Comparison of ENCODE assay signal across 14 mouse cellular contexts in the genomic region with DNA sequence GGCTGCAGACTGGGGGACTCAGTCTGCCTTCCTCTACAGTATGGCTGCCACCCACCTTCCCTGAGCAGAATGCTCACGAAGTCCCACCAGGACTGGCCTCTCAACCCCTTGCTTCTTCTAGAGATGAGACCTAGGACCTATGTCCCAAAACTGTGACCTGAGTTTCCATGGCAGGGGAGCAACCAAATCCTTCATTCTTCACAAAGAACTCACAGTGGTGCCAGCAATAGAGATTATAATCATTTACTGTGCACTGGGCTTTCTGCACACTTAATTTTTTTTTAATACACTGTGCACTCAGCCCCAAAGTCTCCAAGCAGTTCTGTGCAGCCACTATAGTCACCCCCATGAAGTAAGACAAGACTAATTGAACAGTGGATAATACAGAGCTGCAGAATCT.
DNase-seq lines count a peak whose midpoint lies in the region; ATAC-seq lines count a peak whose summit lies in the region.
"Had no signal": no experiment of that assay in that cellular context is flagged by ENCODE, and none has a peak within 500 bp of the region (broad histone marks: within the 10 kb centered on the region; RNA-seq: fewer than 3 reads in every experiment).

No protein-coding gene starts in this region.

- WGBS in liver, embryonic 11.5 days, result 76% methylated on average over 1 of the region's 1 CpGs
- WGBS in forebrain, embryonic 14.5 days, result 5% methylated on average over 1 of the region's 1 CpGs
- WGBS in liver, embryonic 15.5 days (ENCODE audit: insufficient replicate concordance), result 62% methylated on average over 1 of the region's 1 CpGs
- 24% methylated on average over 1 of the region's 1 CpGs for WGBS in midbrain, embryonic 16.5 days

- 0 out of 2 replicates have a peak, but pooled peaks have one; percentile 10 for ATAC-seq in liver, embryonic 11.5 days (replicated peaks; ENCODE audit: low FRiP score)
- ATAC-seq in forebrain, embryonic 14.5 days, result 0 out of 2 replicates have a peak, but pooled peaks have one; percentile 40
- no peak for ATAC-seq in liver, embryonic 15.5 days (ENCODE audit: insufficient read depth)
- 0 out of 2 replicates have a peak, but pooled peaks have one; percentile 28 for ATAC-seq in midbrain, embryonic 16.5 days
- ATAC-seq: intestine, embryonic 16.5 days had no signal

- H3K9me3 ChIP-seq in liver, embryonic 11.5 days (ENCODE audit: control insufficient read depth, low read length), result no peaks in the 10 kb centered on the region
- no peaks in the 10 kb centered on the region for H3K9me3 ChIP-seq in forebrain, embryonic 14.5 days (replicated peaks; ENCODE audit: control insufficient read depth, low read length)
- no peaks in the 10 kb centered on the region for H3K9me3 ChIP-seq in liver, embryonic 15.5 days (replicated peaks)
- no peaks in the 10 kb centered on the region for H3K9me3 ChIP-seq in midbrain, embryonic 16.5 days (replicated peaks; ENCODE audit: control insufficient read depth, low read length, poor library complexity, severe bottlenecking)
- H3K9me3 ChIP-seq: embryonic facial prominence, embryonic 13.5 days had no signal

- H3K4me2 ChIP-seq in liver, embryonic 11.5 days, result 0 out of 2 replicates have a peak overlapping the region, but pooled peaks have one; percentile 30
- no peak overlapping the region for H3K4me2 ChIP-seq in forebrain, embryonic 14.5 days (ENCODE audit: low read length)
- H3K4me2 ChIP-seq in liver, embryonic 15.5 days, result peak overlapping the region; percentile 51
- H3K4me2 ChIP-seq in midbrain, embryonic 16.5 days (ENCODE audit: low read length), result no peak overlapping the region
- H3K4me2 ChIP-seq: embryonic facial prominence, embryonic 13.5 days had no signal

- no peak for DNase-seq in liver, embryonic 11.5 days (ENCODE audit: low spot score)
- DNase-seq in liver, result no peak
- DNase-seq in forebrain, embryonic 14.5 days (ENCODE audit: low spot score), result no peak
- no peak for DNase-seq in testis, postnatal 14 days (ENCODE audit: low spot score)
- no peak for DNase-seq in ovary, adult 18-20 months (ENCODE audit: low spot score)
- DNase-seq: cerebellum, adult 11 months; gastrocnemius, postnatal 14 days; lung, postnatal 14 days; thymus, postnatal 14 days had no signal

- no peaks in the 10 kb centered on the region for H3K36me3 ChIP-seq in liver, embryonic 11.5 days (ENCODE audit: control insufficient read depth, insufficient read depth, low read length)
- H3K36me3 ChIP-seq in forebrain, embryonic 14.5 days (ENCODE audit: control insufficient read depth, insufficient read depth, low read length), result no peaks in the 10 kb centered on the region
- no peaks in the 10 kb centered on the region for H3K36me3 ChIP-seq in liver, embryonic 15.5 days (replicated peaks)
- H3K36me3 ChIP-seq in midbrain, embryonic 16.5 days (ENCODE audit: control insufficient read depth, insufficient read depth, low read length), result no peaks in the 10 kb centered on the region
- H3K36me3 ChIP-seq: embryonic facial prominence, embryonic 13.5 days had no signal

- no peak overlapping the region for H3K9ac ChIP-seq in liver, embryonic 11.5 days (ENCODE audit: low read depth, low read length)
- no peak overlapping the region for H3K9ac ChIP-seq in forebrain, embryonic 14.5 days (ENCODE audit: low read length)
- H3K9ac ChIP-seq in liver, embryonic 15.5 days, result no peak overlapping the region
- H3K9ac ChIP-seq in midbrain, embryonic 16.5 days (ENCODE audit: low read depth, low read length), result no peak overlapping the region
- H3K9ac ChIP-seq: embryonic facial prominence, embryonic 13.5 days had no signal

- no peak overlapping the region for H3K4me3 ChIP-seq in liver, embryonic 11.5 days (ENCODE audit: low read depth, low read length)
- H3K4me3 ChIP-seq in forebrain, embryonic 14.5 days (ENCODE audit: low read depth, low read length), result no peak overlapping the region
- H3K4me3 ChIP-seq in liver, embryonic 15.5 days (replicated peaks), result no peak overlapping the region
- no peak overlapping the region for H3K4me3 ChIP-seq in midbrain, embryonic 16.5 days (ENCODE audit: low read depth, low read length)
- H3K4me3 ChIP-seq: embryonic facial prominence, embryonic 13.5 days had no signal

- H3K27me3 ChIP-seq in liver, embryonic 11.5 days (replicated peaks; ENCODE audit: control insufficient read depth, insufficient read depth, low read length), result no peaks in the 10 kb centered on the region
- no peaks in the 10 kb centered on the region for H3K27me3 ChIP-seq in forebrain, embryonic 14.5 days (replicated peaks; ENCODE audit: control insufficient read depth, insufficient read depth, low read length)
- no peaks in the 10 kb centered on the region for H3K27me3 ChIP-seq in liver, embryonic 15.5 days
- no peaks in the 10 kb centered on the region for H3K27me3 ChIP-seq in midbrain, embryonic 16.5 days (ENCODE audit: control insufficient read depth, insufficient read depth, low read depth, low read length)
- H3K27me3 ChIP-seq: embryonic facial prominence, embryonic 13.5 days had no signal

- peak overlapping the region; percentile 54 for H3K27ac ChIP-seq in liver, embryonic 11.5 days (ENCODE audit: low read depth, low read length)
- H3K27ac ChIP-seq in forebrain, embryonic 14.5 days (ENCODE audit: low read depth, low read length), result no peak overlapping the region
- peak overlapping the region; percentile 86 for H3K27ac ChIP-seq in liver, embryonic 15.5 days (replicated peaks)
- no peak overlapping the region for H3K27ac ChIP-seq in midbrain, embryonic 16.5 days (ENCODE audit: low read length)
- H3K27ac ChIP-seq: embryonic facial prominence, embryonic 13.5 days; kidney, postnatal 0 days had no signal

- no peaks in the 10 kb centered on the region for H3K4me1 ChIP-seq in liver, embryonic 11.5 days (replicated peaks; ENCODE audit: control insufficient read depth, insufficient read depth, low read length)
- peaks cover 9% of the 10 kb centered on the region for H3K4me1 ChIP-seq in forebrain, embryonic 14.5 days (ENCODE audit: control insufficient read depth, insufficient read depth, low read length)
- peaks cover 65% of the 10 kb centered on the region for H3K4me1 ChIP-seq in liver, embryonic 15.5 days (replicated peaks)
- peaks cover 11% of the 10 kb centered on the region; the same call in 1 of the 2 replicates for H3K4me1 ChIP-seq in midbrain, embryonic 16.5 days (ENCODE audit: control insufficient read depth, insufficient read depth, low read length)
- H3K4me1 ChIP-seq: embryonic facial prominence, embryonic 13.5 days had no signal

Comparison
In these comparisons a context has a peak if more than half of its experiments do, and no peak if none do; other contexts are left out.
1. H3K27ac ChIP-seq: peak in liver, embryonic 11.5 days (single experiment) and liver, embryonic 15.5 days (single experiment); none in forebrain, embryonic 14.5 days (single experiment) and midbrain, embryonic 16.5 days (single experiment).
2. H3K4me2 ChIP-seq: peak in liver, embryonic 11.5 days (single experiment) and liver, embryonic 15.5 days (single experiment); none in forebrain, embryonic 14.5 days (single experiment) and midbrain, embryonic 16.5 days (single experiment).